Mouse (Mus musculus): ENCODE measurements around the gene Gm30302.
"Not testable (repeated sequence)": the region's sequence is repeated elsewhere in the genome, so short reads cannot be mapped to it uniquely, and the experiment has no call there.

Gene Gm30302

DNA sequence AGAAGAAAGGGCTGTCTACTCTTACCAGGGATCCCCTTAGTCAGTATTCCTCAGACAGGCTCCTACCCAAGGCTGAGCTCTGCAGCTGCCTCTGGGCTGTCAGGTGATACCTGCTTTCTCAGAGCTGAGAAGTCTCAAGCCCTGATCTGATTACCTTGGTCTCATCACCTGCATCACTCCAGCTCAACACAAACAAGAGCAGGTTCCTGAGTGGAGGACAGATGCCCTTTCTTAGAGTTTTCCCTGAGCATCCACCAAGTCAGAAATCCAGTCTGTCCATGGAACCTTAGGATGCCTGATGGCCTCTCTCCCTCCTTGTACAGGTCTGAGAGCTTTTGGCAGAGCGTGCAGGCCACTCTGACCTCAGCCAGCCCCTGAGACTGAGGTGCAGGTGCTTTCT lies at the start of gene Gm30302:
TSS of gene Gm30302 (minus strand) at position 101 of the 400 bp plus-strand sequence.
- no peak for DNase-seq

DNA sequence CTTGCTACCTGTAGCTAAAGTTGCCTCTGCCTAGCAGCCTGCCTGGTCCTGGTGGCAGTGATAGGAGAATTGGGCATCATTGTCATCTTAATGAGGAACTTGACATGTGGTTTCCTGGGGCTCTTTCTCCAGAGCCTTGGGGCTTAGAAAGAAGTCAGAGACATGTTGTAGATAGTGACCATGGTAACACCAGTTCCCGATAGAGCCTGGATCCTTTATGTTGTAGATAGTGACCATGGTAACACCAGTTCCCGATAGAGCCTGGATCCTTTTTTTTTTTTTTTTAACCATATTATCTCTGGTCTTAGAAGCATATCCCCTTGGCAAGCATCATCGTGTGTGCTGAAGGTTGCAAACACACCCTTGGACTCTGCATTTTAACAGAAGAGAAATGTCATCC lies 48.0 kb upstream of the Gm30302 start:
- no peak for DNase-seq

DNA sequence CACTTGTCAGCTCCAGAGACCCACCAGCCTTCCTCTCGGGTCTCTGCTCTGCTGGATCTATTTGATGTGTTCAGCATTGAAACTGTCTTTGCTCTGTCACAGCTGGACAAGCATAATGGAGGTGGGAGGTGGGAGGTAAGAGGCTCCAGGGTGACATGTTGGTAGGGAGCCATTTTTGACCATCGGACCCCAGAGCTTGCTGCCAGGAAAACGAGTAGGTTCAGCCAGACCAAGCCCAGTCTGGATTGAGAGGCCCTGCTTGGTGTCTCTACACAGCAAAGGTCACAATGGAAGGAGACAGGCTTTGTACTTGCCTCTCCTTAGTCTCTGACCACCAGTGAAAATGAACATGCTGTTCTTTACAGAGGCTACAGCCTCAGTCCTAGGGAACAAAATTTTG lies 47.3 kb upstream of the Gm30302 start:
- DNase-seq: no peak

GRCm38 (mm10) chr13:49845663-49846062 lies 46.9 kb upstream of the Gm30302 start:
- DNase-seq: no peak

GRCm38 (mm10) chr13:49844071-49844470 lies 45.3 kb upstream of the Gm30302 start:
- no peak for DNase-seq

GRCm38 (mm10) chr13:49841186-49841585 lies 42.4 kb upstream of the Gm30302 start:
- DNase-seq: no peak

DNA sequence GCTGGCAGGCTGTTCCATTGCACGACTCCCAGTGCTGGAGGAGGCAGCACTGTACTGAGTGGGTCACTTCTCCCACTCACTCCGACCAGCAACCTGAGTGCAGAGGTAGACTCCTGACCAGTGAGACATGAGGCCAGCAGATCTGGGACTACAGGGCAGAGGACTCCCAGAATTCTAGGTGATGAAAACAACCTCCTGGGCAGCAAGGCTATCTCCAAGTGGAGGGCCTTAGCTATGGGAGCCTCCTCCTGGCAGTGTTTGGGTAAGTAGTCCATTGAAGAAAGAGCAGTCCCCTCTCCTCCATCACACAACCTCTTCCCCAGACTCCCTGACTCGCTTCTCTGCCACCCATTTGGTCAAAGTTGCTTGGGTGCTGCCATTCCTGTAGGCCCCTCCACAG lies 31.6 kb upstream of the Gm30302 start:
- DNase-seq: no peak

DNA sequence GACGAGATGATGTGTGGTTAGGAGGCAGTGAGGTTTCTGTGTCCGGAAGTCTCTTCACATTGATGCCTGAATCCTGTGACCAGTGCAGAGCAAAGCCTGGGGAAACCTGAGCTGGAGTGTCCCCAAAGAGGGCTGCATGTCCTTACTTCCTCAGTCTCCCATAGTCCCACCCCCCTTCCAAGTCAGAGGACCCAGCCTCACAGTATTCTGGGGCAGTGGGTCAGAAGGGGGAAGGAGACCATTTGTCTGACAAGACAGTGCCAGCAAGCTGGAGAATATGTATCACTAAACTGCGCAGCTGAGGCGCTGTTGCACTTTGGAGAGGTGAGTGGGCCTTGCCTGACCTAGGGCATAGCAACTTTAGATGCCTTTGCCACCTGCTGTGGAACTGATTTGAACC lies 26.5 kb upstream of the Gm30302 start:
- no peak for DNase-seq

DNA sequence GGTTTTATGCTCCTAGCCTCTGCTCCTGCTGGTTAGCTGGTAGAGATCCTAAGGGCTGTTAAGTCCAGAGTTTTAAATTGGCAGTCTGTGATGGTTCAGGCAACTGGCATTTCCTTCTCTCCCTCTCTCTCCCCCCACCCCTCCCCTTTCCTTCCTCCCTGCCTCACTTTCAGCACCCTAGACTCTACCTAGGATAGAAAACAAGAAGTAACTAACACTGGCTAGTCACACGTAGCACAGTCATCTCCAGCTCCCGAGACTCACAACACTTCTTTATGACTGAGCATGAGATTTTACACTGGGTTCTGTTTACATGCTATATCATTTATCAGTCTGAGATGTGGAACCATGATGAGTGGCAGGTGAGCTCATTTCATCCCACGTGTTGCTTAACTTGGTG lies 16.2 kb upstream of the Gm30302 start:
- no peak for DNase-seq

- DNase-seq: no peak
Observed at GRCm38 (mm10) chr13:49814420-49814819, 15.6 kb upstream of the Gm30302 start.

GRCm38 (mm10) chr13:49807146-49807545 lies 8.3 kb upstream of the Gm30302 start:
- DNase-seq: no peak

- DNase-seq: no peak
Observed at GRCm38 (mm10) chr13:49788563-49789393, 10.0 kb downstream of the Gm30302 start.

DNA sequence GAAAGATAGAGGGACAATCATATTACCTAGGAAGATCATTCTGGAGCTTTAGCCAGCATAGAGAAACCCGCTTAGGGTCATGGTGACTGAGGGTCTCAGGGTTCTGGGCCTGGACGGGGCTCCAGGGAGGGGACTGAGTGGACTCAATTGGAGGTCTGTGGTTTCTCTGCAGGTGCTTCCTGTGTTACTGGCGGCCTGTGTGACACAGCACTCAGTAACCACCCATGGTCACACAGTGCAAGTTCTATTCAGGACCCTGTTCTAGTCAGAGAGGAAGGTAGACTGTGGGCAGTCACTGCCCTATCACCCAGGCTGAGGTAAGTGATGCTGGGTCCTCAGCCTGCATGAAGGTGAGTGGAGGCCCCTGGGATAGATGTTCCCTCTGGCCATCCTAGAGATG lies 14.9 kb downstream of the Gm30302 start:
- DNase-seq: no peak

- DNase-seq: not testable (repeated sequence)
Observed at GRCm38 (mm10) chr13:49771536-49771935, 27.3 kb downstream of the Gm30302 start.

DNA sequence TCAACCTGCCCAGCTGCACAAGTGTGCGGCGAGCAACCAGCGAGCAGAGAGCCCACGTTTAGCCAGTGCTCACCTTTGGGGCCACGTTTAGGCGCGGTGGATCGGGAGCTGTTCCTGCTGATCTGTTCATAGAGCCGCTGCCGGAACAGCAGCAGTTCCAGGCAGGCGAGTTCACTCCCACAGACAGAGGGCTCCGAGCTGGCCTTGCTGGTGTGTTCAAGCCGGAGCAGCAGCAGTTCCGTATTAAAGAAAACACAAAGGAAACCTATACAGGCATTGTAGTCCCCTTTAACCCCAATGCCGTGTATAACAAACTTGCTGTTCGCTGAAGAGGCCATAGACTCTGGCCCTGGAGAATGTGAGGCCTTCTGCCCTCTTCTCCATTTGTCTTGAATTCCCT lies 29.7 kb downstream of the Gm30302 start:
- no peak for DNase-seq

GRCm38 (mm10) chr13:49768048-49768447 lies 30.8 kb downstream of the Gm30302 start:
- DNase-seq: no peak

- no peak for DNase-seq
Observed at GRCm38 (mm10) chr13:49766269-49766668, 32.5 kb downstream of the Gm30302 start.

DNA sequence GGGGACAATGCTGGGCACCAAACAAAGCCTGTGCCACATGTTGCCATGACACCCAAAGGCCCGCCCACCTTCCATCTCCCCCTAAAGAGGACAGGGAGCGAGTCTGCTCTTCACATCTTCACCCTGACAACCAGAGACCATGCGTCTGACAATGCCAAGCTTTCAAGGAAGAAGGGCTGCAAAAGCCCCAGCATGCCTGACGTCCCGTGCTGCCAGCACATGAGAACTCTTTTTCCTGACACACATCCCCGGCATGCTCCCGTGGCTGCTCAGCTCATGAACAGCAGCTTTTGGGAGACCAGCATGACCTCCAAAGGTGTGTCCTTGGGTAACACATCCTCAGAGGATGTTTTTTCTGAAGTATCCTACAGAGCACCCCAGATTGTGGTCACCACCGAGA lies 33.5 kb downstream of the Gm30302 start:
- no peak for DNase-seq

DNA sequence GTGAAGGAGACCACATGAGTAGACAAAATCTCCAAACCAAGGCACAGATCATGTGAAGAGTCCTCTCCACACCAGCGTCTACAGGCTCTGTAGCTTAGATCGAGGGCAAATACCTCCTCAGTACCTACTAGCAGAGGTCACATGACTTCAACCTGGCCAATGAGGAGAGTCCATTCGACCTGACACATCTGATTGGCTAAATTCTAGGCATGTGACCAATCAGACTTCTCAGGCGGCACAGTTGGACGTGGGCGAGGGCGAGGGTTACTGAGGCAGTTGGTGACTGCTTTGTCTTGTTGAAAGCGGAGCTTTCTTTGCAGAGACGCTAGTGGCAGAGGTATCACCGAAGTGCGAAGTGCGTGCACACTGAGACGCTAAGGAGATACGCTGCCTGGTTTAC lies 36.6 kb downstream of the Gm30302 start:
- no peak for DNase-seq

- DNase-seq: no peak
Observed at GRCm38 (mm10) chr13:49760675-49761074, 38.1 kb downstream of the Gm30302 start.

GRCm38 (mm10) chr13:49757966-49758365 lies 40.8 kb downstream of the Gm30302 start:
- DNase-seq: no peak

DNA sequence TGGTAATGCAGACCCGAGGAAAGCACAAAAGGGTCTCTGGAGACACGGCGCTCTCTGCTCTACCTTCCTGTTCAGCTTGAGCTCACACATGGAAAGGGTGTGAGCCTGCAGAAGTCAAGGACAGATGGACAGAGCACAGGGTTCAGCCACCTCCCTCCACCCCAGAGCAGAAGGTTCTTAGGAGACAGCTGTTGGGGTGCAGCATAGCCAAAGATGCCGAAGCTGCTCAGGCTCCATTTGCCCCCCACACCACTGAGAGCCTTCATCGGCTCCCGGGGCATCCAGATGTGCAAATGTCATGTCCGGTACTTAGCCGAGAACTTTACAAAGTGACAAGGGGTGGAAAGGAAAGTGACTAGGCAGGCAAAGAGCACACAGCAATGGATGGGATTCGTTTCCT lies 42.2 kb downstream of the Gm30302 start:
- no peak for DNase-seq

DNA sequence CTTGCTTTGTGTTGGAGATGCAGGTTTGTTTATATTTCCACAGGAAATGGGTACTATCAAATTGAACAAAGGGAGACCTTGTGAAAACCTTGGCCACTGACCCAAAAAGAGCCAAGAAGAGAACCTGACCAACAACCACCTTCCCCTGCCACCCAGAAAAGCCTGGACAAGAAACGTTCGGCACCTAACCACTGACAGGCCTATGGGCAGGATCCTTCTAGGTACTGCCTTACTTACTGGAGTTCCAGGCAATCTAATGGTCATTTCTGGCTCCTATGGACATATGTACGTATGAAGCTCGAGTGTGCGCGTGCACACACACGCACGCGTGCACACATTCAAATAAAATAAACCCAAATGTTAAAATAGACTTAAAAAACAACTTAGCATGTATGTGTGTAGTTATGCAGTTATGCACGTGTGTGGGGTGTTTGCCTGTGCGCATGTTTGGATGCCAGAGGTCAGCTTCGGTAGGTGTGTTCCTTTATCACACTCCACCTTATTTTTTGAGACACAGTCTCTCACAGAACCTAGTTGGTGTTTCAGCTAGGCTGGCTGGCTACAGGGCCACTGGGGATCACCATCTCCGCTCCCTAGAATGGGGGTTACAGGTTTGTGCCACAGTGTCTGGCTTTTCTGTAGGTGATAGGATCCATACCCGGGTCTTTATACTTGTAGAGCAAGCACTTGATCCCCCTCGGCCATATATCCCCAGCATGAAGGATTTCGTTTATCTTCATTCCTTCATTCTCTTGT lies 57.3 kb downstream of the Gm30302 start:
- DNase-seq: no peak

DNA sequence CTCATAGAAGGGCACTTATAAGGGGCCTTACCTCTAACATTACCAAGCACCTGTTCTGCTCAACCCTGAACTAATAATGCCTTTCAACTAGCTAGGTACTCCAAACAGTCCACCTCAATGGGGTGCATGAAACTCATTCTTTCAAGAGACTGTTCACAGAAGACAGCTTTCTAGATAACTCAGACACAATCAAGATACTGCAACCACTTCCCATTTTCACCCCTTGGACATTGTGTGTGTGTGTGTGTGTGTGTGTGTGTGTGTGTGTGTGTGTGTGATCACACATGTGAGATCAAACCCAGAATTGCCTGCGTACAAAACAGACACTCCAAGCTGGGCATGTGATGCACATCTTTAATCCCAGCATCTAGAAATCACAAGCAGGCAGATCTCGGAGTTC lies 60.8 kb downstream of the Gm30302 start:
- DNase-seq: no peak
